Mouse (Mus musculus): Measurements from ENCODE around the gene Fggy. TPM values are rescaled to one million over a fixed set of nuclear protein-coding genes. Genes with fewer than 3 reads are reported as not detected.
A peak's percentile ranks its signal among the peaks of the same experiment; 100 is the strongest.

Fggy gene
- polyA plus RNA-seq, 1 experiment from 2014 or later = 9.2 TPM

DNA sequence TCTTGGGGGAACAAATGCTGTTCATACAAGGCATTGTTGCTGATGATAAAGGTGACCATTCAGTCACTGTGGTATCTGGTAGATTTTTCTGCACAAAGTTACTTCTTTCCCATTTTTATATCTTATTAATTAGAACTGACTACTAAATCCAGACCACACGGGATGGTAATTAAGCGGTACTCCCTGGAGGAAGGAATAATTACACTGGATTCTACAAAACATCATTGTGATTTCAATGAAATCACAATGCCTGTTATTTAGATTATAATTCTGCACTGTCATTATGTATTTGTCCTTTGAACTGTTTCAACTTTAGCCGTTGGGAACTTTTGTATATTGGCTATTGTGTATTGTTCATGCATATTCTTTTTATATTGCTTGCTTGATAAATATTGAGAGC, 381.4 kb downstream of the Fggy start:
- 58% methylated on average over 3 of the region's 3 CpGs for WGBS
- Histone ChIP-seq H3K4me1 (ENCODE audit: control insufficient read depth, insufficient read depth, low read length) (no peaks in the 10 kb centered on the region), H3K36me3 (replicated peaks; ENCODE audit: control insufficient read depth, insufficient read depth, low read depth, low read length) (no peaks in the 10 kb centered on the region), H3K9ac (replicated peaks; ENCODE audit: low read length) (no peak overlapping the region), H3K9me3 (replicated peaks; ENCODE audit: control insufficient read depth, low read length) (no peaks in the 10 kb centered on the region), H3K4me2 (ENCODE audit: low read depth, low read length) (no peak overlapping the region), H3K4me3 (ENCODE audit: low read depth, low read length) (no peak overlapping the region), H3K27ac (replicated peaks; ENCODE audit: low read depth, low read length) (no peak overlapping the region), H3K27me3 (ENCODE audit: control insufficient read depth, insufficient read depth, low read length) (no peaks in the 10 kb centered on the region)
- no peak for DNase-seq (ENCODE audit: low spot score)
- no peak for ATAC-seq (replicated peaks; ENCODE audit: insufficient number of reproducible peaks, low FRiP score, low TSS enrichment, low read depth)

- Histone ChIP-seq H3K36me3 (replicated peaks; ENCODE audit: control insufficient read depth, insufficient read depth, low read depth, low read length) (no peaks in the 10 kb centered on the region), H3K4me3 (ENCODE audit: low read depth, low read length) (no peak overlapping the region), H3K4me1 (ENCODE audit: control insufficient read depth, insufficient read depth, low read length) (no peaks in the 10 kb centered on the region), H3K9me3 (replicated peaks; ENCODE audit: control insufficient read depth, low read length) (no peaks in the 10 kb centered on the region), H3K27me3 (ENCODE audit: control insufficient read depth, insufficient read depth, low read length) (no peaks in the 10 kb centered on the region), H3K27ac (replicated peaks; ENCODE audit: low read depth, low read length) (no peak overlapping the region), H3K9ac (replicated peaks; ENCODE audit: low read length) (no peak overlapping the region), H3K4me2 (ENCODE audit: low read depth, low read length) (no peak overlapping the region)
- 61% methylated on average over 1 of the region's 1 CpGs for WGBS
- no peak for DNase-seq (ENCODE audit: low spot score)
- ATAC-seq (replicated peaks; ENCODE audit: insufficient number of reproducible peaks, low FRiP score, low TSS enrichment, low read depth) = no peak
These were observed 390.6 kb downstream of the Fggy start for GRCm38 (mm10) chr4:95947896-95948295.

GRCm38 (mm10) chr4:95953328-95953727, 396.0 kb downstream of the Fggy start:
- ATAC-seq (replicated peaks; ENCODE audit: insufficient number of reproducible peaks, low FRiP score, low TSS enrichment, low read depth) = no peak
- H3K4me3 ChIP-seq (ENCODE audit: low read depth, low read length) = no peak overlapping the region
- no peaks in the 10 kb centered on the region for H3K36me3 ChIP-seq (replicated peaks; ENCODE audit: control insufficient read depth, insufficient read depth, low read depth, low read length)
- H3K4me2 ChIP-seq (ENCODE audit: low read depth, low read length) = no peak overlapping the region
- no peaks in the 10 kb centered on the region for H3K27me3 ChIP-seq (ENCODE audit: control insufficient read depth, insufficient read depth, low read length)
- no peak overlapping the region for H3K9ac ChIP-seq (replicated peaks; ENCODE audit: low read length)
- DNase-seq (ENCODE audit: low spot score) = no peak
- H3K27ac ChIP-seq (replicated peaks; ENCODE audit: low read depth, low read length) = no peak overlapping the region
- H3K4me1 ChIP-seq (ENCODE audit: control insufficient read depth, insufficient read depth, low read length) = no peaks in the 10 kb centered on the region
- H3K9me3 ChIP-seq (replicated peaks; ENCODE audit: control insufficient read depth, low read length) = no peaks in the 10 kb centered on the region

DNA sequence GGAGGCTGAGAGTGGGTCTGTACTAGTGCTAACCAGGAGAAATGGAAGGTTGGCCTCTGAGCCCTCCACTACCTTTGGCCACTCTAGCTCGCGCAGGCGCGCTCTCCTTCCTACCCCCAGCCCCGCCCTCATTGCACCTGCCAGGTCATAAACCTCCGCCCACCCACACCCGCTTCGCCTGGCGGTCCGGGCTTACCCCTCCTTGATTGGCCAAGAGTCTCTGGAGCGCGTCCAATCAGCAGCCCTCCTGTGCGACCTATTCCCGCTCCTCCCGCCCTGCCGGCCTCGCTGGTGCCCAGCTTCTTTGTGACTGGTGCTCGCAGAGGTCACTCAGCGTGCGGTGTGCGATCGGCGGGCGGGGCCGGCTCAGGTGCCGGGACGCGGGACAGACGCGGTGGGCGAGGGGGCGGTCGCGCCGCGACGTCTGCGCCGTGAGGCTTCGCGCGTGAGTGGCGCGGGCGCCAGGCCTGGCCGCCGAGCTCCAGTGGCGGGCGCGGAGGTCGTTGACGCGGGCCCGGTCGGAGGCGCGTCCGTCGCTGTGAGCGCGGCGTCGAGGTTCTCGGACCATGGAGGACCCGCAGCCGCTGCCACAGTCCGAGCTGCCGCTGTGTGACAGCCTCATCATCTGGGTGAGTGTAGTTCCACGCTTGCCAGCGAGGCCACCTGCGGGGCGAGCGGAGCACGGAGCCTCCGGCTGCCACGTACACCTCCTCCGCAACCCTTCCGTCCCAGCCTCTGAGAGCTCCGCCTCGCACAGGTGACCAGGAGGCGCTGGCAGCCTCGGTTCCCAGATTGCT, 409.8 kb downstream of the Fggy start, which contains the start of gene Hook1:
TSS of gene Hook1 (plus strand) at position 313 of the 797 bp plus-strand sequence.
- peak within 1 kb of the TSS; percentile 62 for H3K4me3 ChIP-seq (ENCODE audit: low read depth, low read length)
- H3K4me2 ChIP-seq (ENCODE audit: low read depth, low read length) = peak within 1 kb of the TSS; percentile 91
- no peaks in the 10 kb centered on the region for H3K4me1 ChIP-seq (ENCODE audit: control insufficient read depth, insufficient read depth, low read length)
- DNase-seq (ENCODE audit: low spot score) = peak; percentile 94
- ATAC-seq (replicated peaks; ENCODE audit: insufficient number of reproducible peaks, low FRiP score, low TSS enrichment, low read depth) = peak; percentile 100
- under 1% methylated on average over 82 of the region's 82 CpGs for WGBS
- no peak within 1 kb of the TSS for H3K27ac ChIP-seq (replicated peaks; ENCODE audit: low read depth, low read length)
- H3K9me3 ChIP-seq (replicated peaks; ENCODE audit: control insufficient read depth, low read length) = no peaks in the 10 kb centered on the region
- H3K9ac ChIP-seq (replicated peaks; ENCODE audit: low read length) = peak within 1 kb of the TSS; percentile 62
- H3K27me3 ChIP-seq (ENCODE audit: control insufficient read depth, insufficient read depth, low read length) = no peaks in the 10 kb centered on the region
- H3K36me3 ChIP-seq (replicated peaks; ENCODE audit: control insufficient read depth, insufficient read depth, low read depth, low read length) = no peaks in the 10 kb centered on the region

Data from embryonic facial prominence, embryonic 11.5 days (tissue).